Mouse (Mus musculus) ZHBTc4 (cell line): ENCODE results near the gene Esyt3.

Source experiments
- DNase-seq: peaks from one replicate; pipeline ENCODE4 v3.0.0-alpha.2; 2011; ENCODE audit warnings: low read depth, low spot score

The Esyt3 gene

GRCm38 (mm10) chr9:99357921-99358692 lies at the start of gene Esyt3:
Gene Esyt3, minus strand, starts transcription at chr9:99358557.
- peak; percentile 88 for DNase-seq

GRCm38 (mm10) chr9:99401288-99401974 lies 43.1 kb upstream of the Esyt3 start:
- no peak for DNase-seq

- DNase-seq, result no peak
Observed at GRCm38 (mm10) chr9:99400781-99401180, 42.4 kb upstream of the Esyt3 start.

GRCm38 (mm10) chr9:99397056-99397815 lies 38.9 kb upstream of the Esyt3 start:
- no peak for DNase-seq

GRCm38 (mm10) chr9:99394366-99394765 lies 36.0 kb upstream of the Esyt3 start:
- no peak for DNase-seq

GRCm38 (mm10) chr9:99393146-99393545 lies 34.8 kb upstream of the Esyt3 start:
- DNase-seq, result no peak

- no peak for DNase-seq
Observed at GRCm38 (mm10) chr9:99391557-99391956, 33.2 kb upstream of the Esyt3 start.

- DNase-seq, result no peak
Observed at GRCm38 (mm10) chr9:99390716-99391115, 32.4 kb upstream of the Esyt3 start.

GRCm38 (mm10) chr9:99390201-99390600 lies 31.8 kb upstream of the Esyt3 start:
- no peak for DNase-seq

GRCm38 (mm10) chr9:99389506-99389905 lies 31.1 kb upstream of the Esyt3 start:
- peak; percentile 38 for DNase-seq

GRCm38 (mm10) chr9:99388856-99389255 lies 30.5 kb upstream of the Esyt3 start:
- no peak for DNase-seq

- DNase-seq, result no peak
Observed at GRCm38 (mm10) chr9:99388078-99388477, 29.7 kb upstream of the Esyt3 start.

GRCm38 (mm10) chr9:99382556-99382955 lies 24.2 kb upstream of the Esyt3 start:
- no peak for DNase-seq

- DNase-seq, result no peak
Observed at GRCm38 (mm10) chr9:99379194-99379593, 20.8 kb upstream of the Esyt3 start.

GRCm38 (mm10) chr9:99376591-99377418 lies 18.4 kb upstream of the Esyt3 start:
- DNase-seq, result peak; percentile 72

GRCm38 (mm10) chr9:99368431-99368830 lies 10.1 kb upstream of the Esyt3 start:
- DNase-seq, result peak; percentile 68

- DNase-seq, result no peak
Observed at GRCm38 (mm10) chr9:99365906-99366305, 7.5 kb upstream of the Esyt3 start.

GRCm38 (mm10) chr9:99363076-99363475 lies 4.7 kb upstream of the Esyt3 start:
- DNase-seq, result peak; percentile 60

- DNase-seq, result no peak
Observed at GRCm38 (mm10) chr9:99361946-99362345, 3.6 kb upstream of the Esyt3 start.

- DNase-seq, result no peak
Observed at GRCm38 (mm10) chr9:99359012-99359411, 655 bp upstream of the Esyt3 start.

GRCm38 (mm10) chr9:99357561-99357920 lies 816 bp downstream of the Esyt3 start:
- DNase-seq, result no peak
